Mouse (Mus musculus): ENCODE data around the gene Malsu1. TPM values are rescaled to one million over a fixed set of nuclear protein-coding genes. Genes with fewer than 3 reads are reported as not detected.

Malsu1 gene
- 55.8 and 64.8 TPM in 2 replicates for polyA plus RNA-seq (2015; fragmentation: Nextera tagmentation; extraction: Ambion mirVana)

DNA sequence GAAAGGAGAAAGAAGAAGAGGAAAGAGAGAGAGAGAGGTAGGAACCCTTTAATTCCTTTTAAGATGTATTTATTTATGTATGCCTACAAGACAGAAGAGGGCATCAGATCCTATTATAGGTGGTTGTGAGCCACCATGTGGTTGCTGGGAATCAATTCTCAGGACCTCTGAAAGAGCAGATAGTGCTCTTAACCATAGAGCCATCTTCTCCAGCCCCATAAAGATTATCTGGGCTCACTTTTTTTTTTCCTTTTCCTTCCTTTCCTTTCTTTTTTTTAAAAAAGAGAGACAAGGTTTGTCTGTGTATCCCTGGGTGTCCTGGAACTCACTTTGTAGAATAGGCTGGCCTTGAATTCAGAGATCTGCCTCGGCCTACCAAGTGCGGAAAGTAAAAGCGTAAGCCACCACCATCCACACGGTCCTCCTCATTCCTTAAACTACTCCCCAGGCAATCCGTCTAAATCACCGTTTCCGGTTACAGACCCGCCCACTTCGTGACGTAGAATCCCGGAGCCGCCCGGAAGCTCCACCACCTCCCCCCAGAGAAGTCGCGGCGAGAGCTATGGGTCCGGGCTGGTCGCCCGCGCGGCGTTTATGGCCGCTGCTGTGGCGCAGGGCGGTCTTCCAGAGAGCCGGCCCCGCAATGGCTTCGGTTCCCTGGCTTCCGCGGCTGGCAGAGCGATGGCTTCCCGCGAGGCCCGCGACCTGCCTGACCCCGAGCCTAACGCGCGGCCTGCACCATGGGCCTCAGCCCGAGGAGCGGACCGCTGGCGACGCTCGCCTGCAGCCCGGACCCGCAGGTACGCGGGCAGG lies at the start of gene Malsu1:
Malsu1 (plus strand) TSS at position 492 of the 813 bp plus-strand sequence.
- peak; percentile 97 for ATAC-seq (replicated peaks; ENCODE audit: extremely low read depth, insufficient read depth, low FRiP score)
- Histone ChIP-seq H3K27me3 (ENCODE audit: control insufficient read depth, insufficient read depth, low read length) (no peaks in the 10 kb centered on the region), H3K9ac (ENCODE audit: low read length) (peak within 1 kb of the TSS; percentile 92), H3K27ac (ENCODE audit: low read length) (peak within 1 kb of the TSS; percentile 80), H3K4me3 (ENCODE audit: low read length) (peak within 1 kb of the TSS; percentile 88), H3K9me3 (replicated peaks; ENCODE audit: control insufficient read depth, low read length) (no peaks in the 10 kb centered on the region), H3K36me3 (ENCODE audit: control insufficient read depth, insufficient read depth) (no peaks in the 10 kb centered on the region), H3K4me1 (ENCODE audit: control insufficient read depth, insufficient read depth, low read length) (peaks cover 10% of the 10 kb centered on the region), H3K4me2 (ENCODE audit: low read depth, low read length) (peak within 1 kb of the TSS; percentile 87)
- under 1% methylated on average over 49 of the region's 49 CpGs for WGBS

DNA sequence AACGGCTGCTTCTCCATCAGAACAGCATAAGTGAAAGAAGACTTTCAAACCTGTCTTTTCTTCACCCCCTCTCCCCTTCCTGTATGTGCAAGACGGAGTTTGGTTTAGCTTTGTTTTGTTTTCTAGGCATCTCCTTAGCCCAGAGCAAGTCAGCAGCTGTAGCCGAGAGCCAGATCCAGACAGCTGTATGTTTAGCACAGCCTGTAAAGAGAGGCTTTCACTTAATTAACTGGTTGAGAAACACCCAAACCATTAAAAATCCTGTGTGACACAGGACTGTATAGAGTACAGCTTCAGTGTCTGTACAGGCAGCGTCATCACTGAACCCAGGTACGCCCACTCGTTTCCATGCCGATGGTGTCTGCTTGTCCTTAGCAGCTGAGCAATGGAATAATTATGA lies 48.3 kb upstream of the Malsu1 start:
- 84% methylated on average over 7 of the region's 7 CpGs for WGBS
- no peak overlapping the region for H3K4me3 ChIP-seq (ENCODE audit: low read length)
- H3K9ac ChIP-seq (ENCODE audit: low read length), result no peak overlapping the region
- no peak overlapping the region for H3K27ac ChIP-seq (ENCODE audit: low read length)
- no peaks in the 10 kb centered on the region for H3K36me3 ChIP-seq (ENCODE audit: control insufficient read depth, insufficient read depth)
- H3K4me2 ChIP-seq (ENCODE audit: low read depth, low read length), result no peak overlapping the region
- no peak for ATAC-seq (replicated peaks; ENCODE audit: extremely low read depth, insufficient read depth, low FRiP score)
- H3K27me3 ChIP-seq (ENCODE audit: control insufficient read depth, insufficient read depth, low read length), result no peaks in the 10 kb centered on the region
- no peaks in the 10 kb centered on the region for H3K4me1 ChIP-seq (ENCODE audit: control insufficient read depth, insufficient read depth, low read length)
- no peaks in the 10 kb centered on the region for H3K9me3 ChIP-seq (replicated peaks; ENCODE audit: control insufficient read depth, low read length)

DNA sequence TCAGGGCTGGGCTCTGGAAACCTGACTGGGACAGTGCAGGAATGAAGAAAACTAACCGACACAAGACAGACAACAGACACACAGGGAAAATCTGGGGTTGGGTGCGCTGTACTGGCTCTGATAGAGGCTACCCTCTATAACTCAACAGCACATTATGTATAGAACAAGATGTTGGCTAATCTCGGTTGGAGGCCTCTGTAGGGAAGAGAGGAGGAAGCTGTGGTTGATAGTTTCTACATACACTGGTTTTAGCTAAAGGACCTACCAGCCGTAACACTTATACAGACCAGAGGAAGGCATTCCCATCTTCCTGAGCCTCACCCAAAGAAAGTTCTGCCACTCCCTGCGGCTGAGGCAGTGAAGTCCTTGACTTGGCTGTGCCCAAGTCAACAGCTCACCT lies 47.1 kb upstream of the Malsu1 start:
- H3K36me3 ChIP-seq (ENCODE audit: control insufficient read depth, insufficient read depth), result no peaks in the 10 kb centered on the region
- no peaks in the 10 kb centered on the region for H3K9me3 ChIP-seq (replicated peaks; ENCODE audit: control insufficient read depth, low read length)
- WGBS, result 83% methylated on average over 5 of the region's 5 CpGs
- no peaks in the 10 kb centered on the region for H3K4me1 ChIP-seq (ENCODE audit: control insufficient read depth, insufficient read depth, low read length)
- no peak overlapping the region for H3K4me2 ChIP-seq (ENCODE audit: low read depth, low read length)
- no peak overlapping the region for H3K9ac ChIP-seq (ENCODE audit: low read length)
- no peaks in the 10 kb centered on the region for H3K27me3 ChIP-seq (ENCODE audit: control insufficient read depth, insufficient read depth, low read length)
- no peak overlapping the region for H3K4me3 ChIP-seq (ENCODE audit: low read length)
- ATAC-seq (replicated peaks; ENCODE audit: extremely low read depth, insufficient read depth, low FRiP score), result no peak
- no peak overlapping the region for H3K27ac ChIP-seq (ENCODE audit: low read length)

DNA sequence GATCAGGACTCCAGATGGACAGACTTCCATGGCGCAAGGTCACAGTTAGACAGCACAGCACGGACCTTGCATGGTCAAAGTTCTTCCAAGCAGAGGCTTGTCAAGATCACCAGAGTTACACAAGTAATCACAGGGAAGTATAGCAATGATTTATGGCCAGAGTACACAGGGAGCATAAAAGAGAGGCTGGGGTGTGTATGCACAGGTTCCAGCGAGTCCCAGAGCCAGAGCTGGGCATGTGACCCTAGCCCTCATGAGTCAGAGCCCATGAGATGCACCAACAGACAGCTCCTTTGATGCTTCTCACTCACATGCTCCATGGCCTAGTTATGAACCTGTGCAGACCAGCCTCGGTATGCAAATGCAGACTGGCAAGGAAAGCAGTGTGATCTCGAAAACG lies 45.6 kb upstream of the Malsu1 start:
- Histone ChIP-seq H3K36me3 (ENCODE audit: control insufficient read depth, insufficient read depth) (no peaks in the 10 kb centered on the region), H3K4me1 (ENCODE audit: control insufficient read depth, insufficient read depth, low read length) (no peaks in the 10 kb centered on the region), H3K4me2 (ENCODE audit: low read depth, low read length) (no peak overlapping the region), H3K27ac (ENCODE audit: low read length) (no peak overlapping the region), H3K27me3 (ENCODE audit: control insufficient read depth, insufficient read depth, low read length) (no peaks in the 10 kb centered on the region), H3K9ac (ENCODE audit: low read length) (no peak overlapping the region), H3K4me3 (ENCODE audit: low read length) (no peak overlapping the region), H3K9me3 (replicated peaks; ENCODE audit: control insufficient read depth, low read length) (no peaks in the 10 kb centered on the region)
- ATAC-seq (replicated peaks; ENCODE audit: extremely low read depth, insufficient read depth, low FRiP score), result no peak
- WGBS, result 85% methylated on average over 6 of the region's 6 CpGs

DNA sequence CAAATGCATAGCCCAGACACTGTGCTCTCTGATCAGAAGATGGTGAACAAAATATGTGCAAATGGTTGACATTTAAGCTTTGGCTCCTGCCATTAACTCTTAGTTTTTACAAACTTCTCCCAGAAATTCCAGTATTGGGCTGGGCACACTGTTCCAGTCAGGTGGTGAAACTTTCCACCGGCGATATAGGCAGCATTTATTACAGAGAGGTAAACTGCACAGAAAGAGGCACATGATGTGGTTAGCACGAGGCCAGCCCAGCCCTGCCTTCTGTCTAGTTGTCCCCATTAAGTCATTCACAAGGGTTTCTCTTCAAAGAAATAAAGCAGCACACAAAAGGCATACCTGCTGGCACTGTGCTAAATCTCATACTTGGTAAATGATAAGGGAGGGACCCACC lies 44.9 kb upstream of the Malsu1 start:
- Histone ChIP-seq H3K4me3 (ENCODE audit: low read length) (no peak overlapping the region), H3K4me2 (ENCODE audit: low read depth, low read length) (no peak overlapping the region), H3K27ac (ENCODE audit: low read length) (no peak overlapping the region), H3K4me1 (ENCODE audit: control insufficient read depth, insufficient read depth, low read length) (no peaks in the 10 kb centered on the region), H3K27me3 (ENCODE audit: control insufficient read depth, insufficient read depth, low read length) (no peaks in the 10 kb centered on the region), H3K9ac (ENCODE audit: low read length) (no peak overlapping the region), H3K36me3 (ENCODE audit: control insufficient read depth, insufficient read depth) (no peaks in the 10 kb centered on the region), H3K9me3 (replicated peaks; ENCODE audit: control insufficient read depth, low read length) (no peaks in the 10 kb centered on the region)
- no peak for ATAC-seq (replicated peaks; ENCODE audit: extremely low read depth, insufficient read depth, low FRiP score)
- WGBS, result 79% methylated on average over 3 of the region's 3 CpGs

DNA sequence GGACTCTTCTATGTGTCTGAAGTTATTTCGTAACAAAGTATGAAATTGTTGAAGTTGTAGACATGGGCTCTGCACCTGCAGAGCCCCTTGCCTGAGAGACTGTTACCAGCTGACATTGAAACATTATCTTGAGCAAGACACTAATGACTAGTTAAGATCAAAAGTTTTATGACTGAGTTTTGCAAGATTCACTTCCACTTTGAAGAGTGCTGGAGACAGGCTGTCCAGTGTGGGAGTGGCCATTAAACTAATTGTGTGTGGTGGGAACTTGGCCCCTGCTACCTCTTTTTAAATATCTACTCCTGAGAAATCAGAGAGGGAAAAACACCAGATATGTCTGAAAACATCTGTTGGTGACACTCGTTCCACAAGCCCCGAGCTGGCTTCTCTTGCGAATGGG lies 42.4 kb upstream of the Malsu1 start:
- H3K36me3 ChIP-seq (ENCODE audit: control insufficient read depth, insufficient read depth), result no peaks in the 10 kb centered on the region

DNA sequence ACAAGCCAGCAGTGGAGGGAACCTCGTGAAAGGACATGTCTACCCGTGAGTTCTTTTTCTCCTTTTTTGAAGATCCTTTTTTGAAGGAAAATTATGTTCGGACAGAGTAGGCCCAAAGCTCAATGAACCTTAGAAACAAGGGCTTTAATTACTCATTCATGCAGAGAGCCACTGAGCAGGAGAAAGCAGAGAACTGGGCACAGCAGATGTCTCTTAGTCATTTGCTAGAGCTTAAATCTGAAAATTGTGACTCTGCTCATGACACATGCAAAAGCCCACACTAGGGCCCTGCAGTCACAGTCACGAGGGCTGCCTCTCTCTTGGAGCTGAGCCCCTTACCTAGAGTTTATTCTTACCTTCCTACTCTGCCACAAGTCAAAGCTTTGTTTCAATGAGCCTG lies 40.8 kb upstream of the Malsu1 start:
- Histone ChIP-seq H3K4me3 (ENCODE audit: low read length) (no peak overlapping the region), H3K27ac (ENCODE audit: low read length) (no peak overlapping the region), H3K4me1 (ENCODE audit: control insufficient read depth, insufficient read depth, low read length) (peaks cover 9% of the 10 kb centered on the region; the same call in 1 of the 2 replicates), H3K27me3 (ENCODE audit: control insufficient read depth, insufficient read depth, low read length) (no peaks in the 10 kb centered on the region; the same call in 1 of the 2 replicates), H3K36me3 (ENCODE audit: control insufficient read depth, insufficient read depth) (no peaks in the 10 kb centered on the region), H3K4me2 (ENCODE audit: low read depth, low read length) (no peak overlapping the region), H3K9me3 (replicated peaks; ENCODE audit: control insufficient read depth, low read length) (no peaks in the 10 kb centered on the region), H3K9ac (ENCODE audit: low read length) (no peak overlapping the region)
- ATAC-seq (replicated peaks; ENCODE audit: extremely low read depth, insufficient read depth, low FRiP score), result no peak
- 80% methylated on average over 4 of the region's 4 CpGs for WGBS

More for the DNA sequence above, 42.4 kb upstream of the Malsu1 start:
- H3K27ac ChIP-seq (ENCODE audit: low read length), result no peak overlapping the region
- H3K4me3 ChIP-seq (ENCODE audit: low read length), result no peak overlapping the region
- H3K4me1 ChIP-seq (ENCODE audit: control insufficient read depth, insufficient read depth, low read length), result no peaks in the 10 kb centered on the region
- no peaks in the 10 kb centered on the region for H3K9me3 ChIP-seq (replicated peaks; ENCODE audit: control insufficient read depth, low read length)
- WGBS, result 70% methylated on average over 4 of the region's 4 CpGs
- ATAC-seq (replicated peaks; ENCODE audit: extremely low read depth, insufficient read depth, low FRiP score), result no peak
- H3K4me2 ChIP-seq (ENCODE audit: low read depth, low read length), result no peak overlapping the region
- H3K9ac ChIP-seq (ENCODE audit: low read length), result no peak overlapping the region
- H3K27me3 ChIP-seq (ENCODE audit: control insufficient read depth, insufficient read depth, low read length), result no peaks in the 10 kb centered on the region

DNA sequence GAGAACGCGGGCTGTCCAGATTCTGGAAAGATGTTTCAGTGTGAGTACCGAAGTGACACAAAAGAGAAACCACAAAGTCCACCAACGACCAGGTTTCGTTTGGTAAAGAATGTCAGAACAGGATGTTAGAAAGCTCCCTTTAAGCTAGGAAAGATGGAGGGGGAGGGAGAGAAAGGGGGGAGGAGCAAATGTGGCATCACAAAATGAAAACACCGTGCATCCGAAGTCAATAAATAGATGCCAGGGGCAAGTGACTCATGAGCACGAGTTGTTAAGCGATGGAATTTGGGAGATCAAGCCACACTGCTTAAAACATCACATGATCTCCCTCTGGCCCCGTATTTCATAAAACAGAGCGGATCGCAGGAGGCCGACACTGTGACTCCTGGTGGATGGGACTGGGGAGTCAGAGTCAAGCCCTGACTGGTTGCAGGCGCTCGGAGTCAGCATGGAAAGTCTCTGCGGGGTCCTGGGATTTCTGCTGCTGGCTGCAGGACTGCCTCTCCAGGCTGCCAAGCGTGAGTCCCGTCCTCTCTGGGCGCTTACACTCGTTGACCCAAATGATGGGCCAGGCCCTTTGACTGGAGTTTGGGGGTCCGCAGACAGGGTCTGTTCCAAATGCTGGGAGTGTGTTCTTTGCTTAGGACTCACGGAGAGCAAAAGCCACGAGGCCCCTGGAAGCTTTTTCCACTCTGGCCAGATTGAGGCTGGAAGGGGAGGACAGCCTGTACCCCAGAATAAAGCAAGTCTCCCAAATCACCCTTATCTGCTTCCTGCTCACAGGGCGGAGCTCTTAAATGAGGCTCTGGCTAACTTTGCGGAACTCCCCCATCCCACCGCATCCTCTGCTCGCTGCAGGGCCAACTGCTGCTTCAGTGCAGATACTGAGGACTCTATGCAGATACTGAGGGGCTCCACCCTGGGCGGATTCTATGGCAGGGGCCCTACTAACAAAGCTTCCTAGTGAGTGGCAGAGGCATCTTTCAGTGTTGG lies 37.0 kb upstream of the Malsu1 start, which contains the start of gene Gpnmb:
Gpnmb (plus strand) TSS at position 272 of the 993 bp plus-strand sequence.
- Histone ChIP-seq H3K36me3 (ENCODE audit: control insufficient read depth, insufficient read depth) (no peaks in the 10 kb centered on the region), H3K9ac (ENCODE audit: low read length) (peak within 1 kb of the TSS; percentile 22; the same call in 1 of the 2 replicates), H3K27me3 (ENCODE audit: control insufficient read depth, insufficient read depth, low read length) (no peaks in the 10 kb centered on the region; the same call in 1 of the 2 replicates), H3K4me1 (ENCODE audit: control insufficient read depth, insufficient read depth, low read length) (peaks cover 9% of the 10 kb centered on the region; the same call in 1 of the 2 replicates), H3K9me3 (replicated peaks; ENCODE audit: control insufficient read depth, low read length) (no peaks in the 10 kb centered on the region), H3K4me2 (ENCODE audit: low read depth, low read length) (peak within 1 kb of the TSS; percentile 57), H3K27ac (ENCODE audit: low read length) (no peak within 1 kb of the TSS), H3K4me3 (ENCODE audit: low read length) (peak within 1 kb of the TSS; percentile 42)
- ATAC-seq (replicated peaks; ENCODE audit: extremely low read depth, insufficient read depth, low FRiP score), result no peak; the same call in none of the 2 replicates
- WGBS, result 27% methylated on average over 28 of the region's 28 CpGs

Data from heart, embryonic 16.5 days (tissue).